Mouse (Mus musculus): Measurements from ENCODE around the gene Wiz. TPM values are rescaled to one million over a fixed set of nuclear protein-coding genes. Genes with fewer than 3 reads are reported as not detected.

Wiz gene
- total and polyA plus RNA-seq, 3 experiments, result 1.2 to 25.4 (median 4.4) TPM

DNA sequence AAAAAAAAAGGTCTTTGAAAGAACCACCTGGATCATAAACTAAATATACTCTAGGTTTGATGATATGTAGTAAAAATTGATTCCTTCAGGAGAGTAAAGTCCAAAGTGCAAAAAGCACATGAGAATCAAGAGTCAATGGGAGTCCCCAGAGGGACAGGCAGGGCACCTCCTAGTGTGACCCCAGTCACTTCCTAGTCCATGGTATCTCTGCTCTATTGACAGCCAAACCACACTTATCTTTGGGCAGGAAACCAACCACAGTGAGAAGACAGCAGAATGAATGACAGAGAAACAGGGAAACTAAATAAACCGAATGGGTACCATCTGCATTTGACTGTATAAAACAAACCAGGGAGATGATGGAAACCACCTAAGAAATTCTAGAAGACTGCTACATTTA, 49.1 kb downstream of the Wiz start:
- H3K4me2 ChIP-seq (ENCODE audit: insufficient read depth, low read depth, poor library complexity, severe bottlenecking), result no peak overlapping the region
- no peaks in the 10 kb centered on the region for H3K9me3 ChIP-seq (replicated peaks; ENCODE audit: low read length)
- TF ChIP-seq CTCF (conservative IDR thresholded peaks at IDR 0.05 in 1 of 2, IDR thresholded peaks at IDR 0.05 in 1 of 2; ENCODE audit: low read depth in 2 of 2, low read length in 2 of 2), result no peak
- TF ChIP-seq EP300 (IDR thresholded peaks at IDR 0.05; ENCODE audit: low read length), result no peak
- no peak for TF ChIP-seq ZC3H11A (IDR thresholded peaks at IDR 0.05; ENCODE audit: low read depth, low read length)
- TF ChIP-seq JUND (conservative IDR thresholded peaks at IDR 0.05; ENCODE audit: low read depth, low read length), result no peak
- no peak for TF ChIP-seq BHLHE40 (IDR thresholded peaks at IDR 0.05; ENCODE audit: low read depth, low read length)
- no peak for TF ChIP-seq ZMIZ1 (IDR thresholded peaks at IDR 0.05; ENCODE audit: low read depth, low read length)
- no peak for TF ChIP-seq USF1 (IDR thresholded peaks at IDR 0.05; ENCODE audit: low read depth, low read length)
- no peak for TF ChIP-seq MAX (IDR thresholded peaks at IDR 0.05; ENCODE audit: low read length)
- no peak for TF ChIP-seq E2F4 (IDR thresholded peaks at IDR 0.05; ENCODE audit: insufficient replicate concordance, low read depth, low read length)
- TF ChIP-seq NRF1 (IDR thresholded peaks at IDR 0.05; ENCODE audit: low read depth, low read length), result no peak
- TF ChIP-seq CHD1 (IDR thresholded peaks at IDR 0.05; ENCODE audit: low read depth, low read length), result no peak
- TF ChIP-seq UBTF (IDR thresholded peaks at IDR 0.05; ENCODE audit: low read depth, low read length), result no peak
- no peak for TF ChIP-seq ETS1 (conservative IDR thresholded peaks at IDR 0.05; ENCODE audit: low read depth, low read length)
- TF ChIP-seq PAX5 (IDR thresholded peaks at IDR 0.05; ENCODE audit: low read length), result no peak
- no peak for TF ChIP-seq MAZ (IDR thresholded peaks at IDR 0.05; ENCODE audit: low read depth, low read length)
- TF ChIP-seq RCOR1 (conservative IDR thresholded peaks at IDR 0.05; ENCODE audit: low read depth, low read length), result no peak
- TF ChIP-seq ZKSCAN1 (IDR thresholded peaks at IDR 0.05; ENCODE audit: borderline replicate concordance, low read depth, low read length), result no peak
- no peak for TF ChIP-seq GABPA (IDR thresholded peaks at IDR 0.05; ENCODE audit: insufficient replicate concordance, low read depth, low read length)
- TF ChIP-seq MXI1 (IDR thresholded peaks at IDR 0.05; ENCODE audit: low read depth, low read length), result no peak
- H3K27me3 ChIP-seq (replicated peaks), result no peaks in the 10 kb centered on the region
- dilution Hi-C loops (cut with MboI; ENCODE audit: extremely low pct_ligation_motif_present, extremely low pct_unique_long_range_greater_than_20kb, low sequenced_read_pairs), result no loop called here
- in situ Hi-C loops (cut with MboI; ENCODE audit: low pct_ligation_motif_present, low pct_unique_long_range_greater_than_20kb, low sequenced_read_pairs), result loop anchor here (5.0 kb wide), 2 partner anchors 97 to 152 kb away; no protein-coding TSS in a partner anchor
- no peak for DNase-seq (ENCODE audit: extremely low read depth)
- H3K9ac ChIP-seq (ENCODE audit: insufficient read depth, low read depth), result no peak overlapping the region
- no peak overlapping the region for H3K4me3 ChIP-seq (replicated peaks in 1 of 3; ENCODE audit: low read depth in 2 of 3, low read length in 2 of 3, poor library complexity in 1 of 3)
- H3K36me3 ChIP-seq (replicated peaks in 1 of 2; ENCODE audit: control insufficient read depth in 1 of 2, insufficient read depth in 1 of 2, low read length in 1 of 2), result peaks cover 62 to 82% of the 10 kb centered on the region in 2 experiments
- no peak overlapping the region for H3K27ac ChIP-seq (ENCODE audit: insufficient read depth, low read depth)
- no peaks in the 10 kb centered on the region; the same call in 1 of the 2 replicates for H3K79me2 ChIP-seq (replicated peaks; ENCODE audit: control insufficient read depth, extremely low read depth, insufficient read depth, poor library complexity, severe bottlenecking)
- peaks cover 0 to 36% of the 10 kb centered on the region in 2 experiments; a peak in 1 of 4 replicates for H3K4me1 ChIP-seq (ENCODE audit: control insufficient read depth in 1 of 2, insufficient read depth in 2 of 2)

DNA sequence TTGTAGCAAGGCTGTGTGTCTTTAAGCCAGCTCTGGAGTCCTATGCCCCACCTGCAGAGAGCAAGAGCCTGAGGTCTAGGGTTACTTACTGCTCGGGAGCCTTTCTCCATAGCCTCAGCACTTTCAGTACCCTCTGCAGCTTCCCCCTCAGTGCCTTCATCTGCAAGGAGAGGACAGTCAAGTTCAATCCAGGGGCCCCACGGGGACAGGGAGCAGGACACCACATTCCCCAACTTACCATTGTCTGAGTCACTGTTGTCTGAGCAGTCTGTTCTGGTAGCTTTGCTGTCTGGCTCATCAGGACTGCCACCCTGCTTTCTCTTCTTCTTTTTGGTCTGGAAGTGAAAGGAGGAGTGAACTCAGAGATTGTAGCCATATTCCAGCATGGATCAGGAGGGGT, 53.4 kb downstream of the Wiz start:
- dilution Hi-C loops (cut with MboI; ENCODE audit: extremely low pct_ligation_motif_present, extremely low pct_unique_long_range_greater_than_20kb, low sequenced_read_pairs), result no loop called here
- no peak overlapping the region for H3K9ac ChIP-seq (ENCODE audit: insufficient read depth, low read depth)
- in situ Hi-C loops (cut with MboI; ENCODE audit: low pct_ligation_motif_present, low pct_unique_long_range_greater_than_20kb, low sequenced_read_pairs), result no loop called here
- H3K4me2 ChIP-seq (ENCODE audit: insufficient read depth, low read depth, poor library complexity, severe bottlenecking), result no peak overlapping the region
- peaks cover 0 to 27% of the 10 kb centered on the region in 2 experiments; a peak in 1 of 4 replicates for H3K4me1 ChIP-seq (ENCODE audit: control insufficient read depth in 1 of 2, insufficient read depth in 2 of 2)
- peaks cover 78 to 91% of the 10 kb centered on the region in 2 experiments for H3K36me3 ChIP-seq (replicated peaks in 1 of 2; ENCODE audit: control insufficient read depth in 1 of 2, insufficient read depth in 1 of 2, low read length in 1 of 2)
- H3K4me3 ChIP-seq (replicated peaks in 1 of 3; ENCODE audit: low read depth in 2 of 3, low read length in 2 of 3, poor library complexity in 1 of 3), result no peak overlapping the region
- no peaks in the 10 kb centered on the region for H3K27me3 ChIP-seq (replicated peaks)
- no peaks in the 10 kb centered on the region for H3K9me3 ChIP-seq (replicated peaks; ENCODE audit: low read length)
- no peaks in the 10 kb centered on the region for H3K79me2 ChIP-seq (replicated peaks; ENCODE audit: control insufficient read depth, extremely low read depth, insufficient read depth, poor library complexity, severe bottlenecking)
- no peak for DNase-seq (ENCODE audit: extremely low read depth)
- no peak overlapping the region for H3K27ac ChIP-seq (ENCODE audit: insufficient read depth, low read depth)
- no peak for TF ChIP-seq PAX5 (IDR thresholded peaks at IDR 0.05; ENCODE audit: low read length)
- TF ChIP-seq GABPA (IDR thresholded peaks at IDR 0.05; ENCODE audit: insufficient replicate concordance, low read depth, low read length), result no peak
- TF ChIP-seq RCOR1 (conservative IDR thresholded peaks at IDR 0.05; ENCODE audit: low read depth, low read length), result no peak

Data from CH12.LX (cell line).